Mouse (Mus musculus) heart, postnatal 0 days (tissue): ENCODE measurements around the gene Aurkb. TPM values are rescaled to one million over a fixed set of nuclear protein-coding genes. Genes with fewer than 3 reads are reported as not detected.

Experiments
- ATAC-seq: fragments of 200-750 bp; cut with Nextera tagmentation; 2 replicates; pipeline ENCODE4 v1.8.0; 2017; ENCODE audit warnings: low read depth, moderate number of reproducible peaks, moderate library complexity; ENCODE audit not compliant: insufficient read depth
- DNase-seq: peaks from one replicate; pipeline ENCODE4 v3.0.0-alpha.2; 2016; ENCODE audit warnings: low spot score
- H3K27ac ChIP-seq: fragments of 300-500 bp; sonication (generic); 2 replicates; pipeline ENCODE4 v1.5.1; 2014; ENCODE audit warnings: low read depth, mild to moderate bottlenecking
- H3K27me3 ChIP-seq: fragments of 300-500 bp; sonication (generic); 2 replicates; pipeline ENCODE4 v1.6.1; 2014; ENCODE audit warnings: low read length, mixed read lengths; ENCODE audit not compliant: control insufficient read depth, insufficient read depth
- H3K36me3 ChIP-seq: fragments of 300-500 bp; sonication (generic); replicated peaks from 2 replicates; pipeline ENCODE4 v1.6.1; 2014; ENCODE audit warnings: low read length, mixed read lengths; ENCODE audit not compliant: control insufficient read depth, insufficient read depth
- H3K4me1 ChIP-seq: fragments of 300-500 bp; sonication (generic); 2 replicates; pipeline ENCODE4 v1.6.1; 2014; ENCODE audit warnings: antibody characterized with exemption; ENCODE audit not compliant: control insufficient read depth, insufficient read depth
- H3K4me2 ChIP-seq: fragments of 300-500 bp; sonication (generic); 2 replicates; pipeline ENCODE4 v1.6.1; 2014; ENCODE audit warnings: low read depth, mild to moderate bottlenecking, low read length, moderate library complexity
- H3K4me3 ChIP-seq: fragments of 300-500 bp; sonication (generic); 2 replicates; pipeline ENCODE4 v1.5.1; 2014; ENCODE audit warnings: low read depth, low read length
- H3K9ac ChIP-seq: fragments of 300-500 bp; sonication (generic); replicated peaks from 2 replicates; pipeline ENCODE4 v1.6.1; 2014; ENCODE audit warnings: low read depth, low read length, mixed read lengths
- H3K9me3 ChIP-seq: fragments of 300-500 bp; sonication (generic); replicated peaks from 2 replicates; pipeline ENCODE4 v1.6.1; 2016; ENCODE audit warnings: low read length; ENCODE audit not compliant: control insufficient read depth
- CTCF ChIP-seq: IDR thresholded peaks from 2 replicates; pipeline ENCODE4 v1.5.1; 2016; ENCODE audit warnings: antibody characterized with exemption, control low read depth, low read depth
- EP300 ChIP-seq: IDR thresholded peaks from 2 replicates; pipeline ENCODE4 v1.6.1; 2016; ENCODE audit warnings: antibody characterized with exemption, low read depth
- WGBS: fragments of 180-500 bp; shearing (Covaris S2); extraction: QIAGEN DNeasy Blood & Tissue Kit; methylation state at CpG from one replicate; pipeline ENCODE4 v1.1.7; 2014; 5-methylcytosine and 5-hydroxymethylcytosine counted together
- polyA plus RNA-seq: library from polyadenylated mRNA; unstranded; fragments of >200 nt; fragmentation: Nextera tagmentation; extraction: Ambion mirVana; gene quantifications from 2 replicates; pipeline ENCODE4 v1.2.1, GENCODE M21; 2015
- total RNA-seq: library from RNA; depleted of rRNA; stranded (reverse); fragments of >200 nt; gene quantifications from 2 replicates; pipeline ENCODE4 v1.2.3, GENCODE M21; 2014; ENCODE audit warnings: low replicate concordance

Gene Aurkb
- total and polyA plus RNA-seq, 2 experiments from 2014 or later, result 19.5 to 21.4 TPM

- peaks cover 44% of the 10 kb centered on the region for H3K4me1 ChIP-seq
- ATAC-seq (no peak), DNase-seq (no peak)
- H3K4me3 ChIP-seq, result peak overlapping the region; percentile 89
- H3K9ac ChIP-seq, result no peak overlapping the region
- H3K9me3 ChIP-seq, result no peaks in the 10 kb centered on the region
- H3K36me3 ChIP-seq, result no peaks in the 10 kb centered on the region
- WGBS, result 1% methylated on average over 17 of the region's 17 CpGs
- peak overlapping the region; percentile 93 for H3K27ac ChIP-seq
- peak overlapping the region; percentile 90 for H3K4me2 ChIP-seq
- no peaks in the 10 kb centered on the region for H3K27me3 ChIP-seq
- TF ChIP-seq CTCF (no peak), EP300 (no peak)
These were observed 16.8 kb downstream of the Aurkb start for GRCm38 (mm10) chr11:69062194-69062760.

DNA sequence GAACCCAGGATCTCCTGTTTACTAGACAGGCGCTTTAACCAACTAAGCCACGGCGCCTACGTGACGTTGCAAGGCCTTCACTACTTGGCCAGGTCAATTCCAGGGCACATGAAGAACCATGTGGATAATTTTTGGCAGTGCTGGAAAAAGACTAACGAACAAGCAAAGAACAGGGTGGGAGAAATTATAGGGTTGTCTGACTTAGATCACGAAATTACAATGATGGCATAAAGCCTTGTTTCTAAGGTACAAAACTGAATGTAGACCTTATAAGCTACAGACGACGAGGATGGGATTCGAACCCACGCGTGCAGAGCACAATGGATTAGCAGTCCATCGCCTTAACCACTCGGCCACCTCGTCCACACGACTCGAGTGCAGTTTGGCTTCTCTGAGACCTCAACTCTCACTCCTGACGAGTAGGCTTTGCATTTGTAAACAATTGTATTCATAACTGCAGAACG is 17.3 kb downstream of the Aurkb start:
- ATAC-seq, result peak; percentile 17
- 0% methylated on average over 19 of the region's 19 CpGs for WGBS
- TF ChIP-seq CTCF (no peak), EP300 (no peak; the same call in 1 of the 2 replicates)
- peak overlapping the region; percentile 93 for H3K27ac ChIP-seq
- peak; percentile 79 for DNase-seq
- H3K4me3 ChIP-seq, result peak overlapping the region; percentile 89
- H3K4me2 ChIP-seq, result peak overlapping the region; percentile 87
- no peaks in the 10 kb centered on the region for H3K36me3 ChIP-seq
- H3K4me1 ChIP-seq, result peaks cover 49% of the 10 kb centered on the region
- H3K27me3 ChIP-seq, result no peaks in the 10 kb centered on the region
- H3K9ac ChIP-seq, result peak overlapping the region; percentile 83
- no peaks in the 10 kb centered on the region for H3K9me3 ChIP-seq

DNA sequence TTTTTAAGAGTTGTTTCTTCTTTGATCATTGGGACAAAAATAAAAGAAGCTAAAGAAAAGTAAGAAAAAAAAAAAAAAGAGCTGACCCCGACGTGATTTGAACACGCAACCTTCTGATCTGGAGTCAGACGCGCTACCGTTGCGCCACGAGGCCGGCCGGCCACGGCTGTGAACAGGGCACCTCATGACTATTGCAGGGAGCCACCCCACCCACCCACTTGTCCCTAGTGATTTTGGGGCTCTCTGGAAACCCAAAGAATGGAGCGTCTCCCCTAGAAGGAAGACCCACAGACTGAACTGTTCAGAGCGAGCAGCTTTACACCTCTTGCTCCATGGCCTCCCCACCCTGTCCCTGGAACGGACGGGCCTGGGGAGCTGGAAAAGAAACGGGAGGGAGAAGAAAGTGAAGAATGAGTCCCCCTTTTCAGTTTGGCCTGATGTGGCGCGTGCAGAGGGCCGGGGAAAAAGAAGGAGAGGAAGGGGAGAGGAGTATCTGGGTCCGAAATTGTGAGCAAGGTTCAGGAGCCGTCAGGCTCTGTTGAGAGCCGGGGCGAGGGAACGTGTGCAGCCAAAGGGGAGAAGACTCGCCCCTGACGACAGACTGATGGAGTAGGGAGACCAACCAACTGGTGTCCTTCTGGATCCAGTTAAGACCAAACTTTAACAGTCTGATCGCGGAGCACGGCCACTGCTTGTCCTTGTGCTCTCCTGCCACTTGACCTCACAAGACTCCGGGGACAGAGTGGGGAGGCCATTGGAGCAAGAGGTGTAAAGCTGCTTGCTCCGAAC is 18.2 kb downstream of the Aurkb start:
- WGBS, result under 1% methylated on average over 31 of the region's 31 CpGs
- Histone ChIP-seq H3K9ac (peak overlapping the region; percentile 83), H3K9me3 (no peaks in the 10 kb centered on the region), H3K36me3 (no peaks in the 10 kb centered on the region), H3K4me3 (peak overlapping the region; percentile 89), H3K4me2 (peak overlapping the region; percentile 87), H3K4me1 (peaks cover 42% of the 10 kb centered on the region), H3K27ac (peak overlapping the region; percentile 93), H3K27me3 (no peaks in the 10 kb centered on the region)
- DNase-seq, result peak; percentile 62
- TF ChIP-seq EP300 (peak; percentile 42; the same call in 1 of the 2 replicates), CTCF (no peak)
- ATAC-seq, result peak; percentile 29

- Histone ChIP-seq H3K27ac (peak overlapping the region; percentile 93), H3K4me3 (peak overlapping the region; percentile 89), H3K9me3 (no peaks in the 10 kb centered on the region), H3K27me3 (no peaks in the 10 kb centered on the region), H3K9ac (peak overlapping the region; percentile 83; the same call in 1 of the 2 replicates), H3K4me1 (peaks cover 41% of the 10 kb centered on the region), H3K4me2 (peak overlapping the region; percentile 87), H3K36me3 (no peaks in the 10 kb centered on the region)
- WGBS, result 69% methylated on average over 9 of the region's 9 CpGs
- no peak for DNase-seq
- ATAC-seq, result no peak
- TF ChIP-seq CTCF (no peak), EP300 (no peak)
These were observed 19.0 kb downstream of the Aurkb start for GRCm38 (mm10) chr11:69064259-69065133.

GRCm38 (mm10) chr11:69065394-69065925 is 20.0 kb downstream of the Aurkb start:
- no peak for DNase-seq
- TF ChIP-seq EP300 (no peak), CTCF (no peak)
- H3K36me3 ChIP-seq, result no peaks in the 10 kb centered on the region
- no peaks in the 10 kb centered on the region for H3K9me3 ChIP-seq
- no peak overlapping the region; the same call in 1 of the 2 replicates for H3K4me2 ChIP-seq
- H3K9ac ChIP-seq, result no peak overlapping the region
- no peak overlapping the region for H3K27ac ChIP-seq
- peaks cover 41% of the 10 kb centered on the region for H3K4me1 ChIP-seq
- WGBS, result 74% methylated on average over 3 of the region's 3 CpGs
- no peak overlapping the region for H3K4me3 ChIP-seq
- H3K27me3 ChIP-seq, result no peaks in the 10 kb centered on the region
- ATAC-seq, result no peak
